Mouse (Mus musculus): Measurements from ENCODE around the gene Zc3h10.
"Not testable (repeated sequence)": the region's sequence is repeated elsewhere in the genome, so short reads cannot be mapped to it uniquely, and the experiment has no call there.

The Zc3h10 gene

GRCm38 (mm10) chr10:128497134-128497737 is 50.3 kb downstream of the Zc3h10 start:
- DNase-seq (ENCODE audit: low spot score), result no peak

- DNase-seq (ENCODE audit: low spot score), result no peak
Measured at GRCm38 (mm10) chr10:128496509-128497077, 51.0 kb downstream of the Zc3h10 start.

GRCm38 (mm10) chr10:128495903-128496302 is 51.7 kb downstream of the Zc3h10 start:
- DNase-seq (ENCODE audit: low spot score), result no peak

- DNase-seq (ENCODE audit: low spot score), result no peak
Measured at GRCm38 (mm10) chr10:128495270-128495669, 52.3 kb downstream of the Zc3h10 start.

GRCm38 (mm10) chr10:128494667-128495245 is 52.8 kb downstream of the Zc3h10 start:
- DNase-seq (ENCODE audit: low spot score), result peak; percentile 71

GRCm38 (mm10) chr10:128493695-128494666 is 53.6 kb downstream of the Zc3h10 start, which contains the start of gene Myl6:
TSS of gene Myl6 (minus strand) at chr10:128494145.
- peak; percentile 100 for DNase-seq (ENCODE audit: low spot score)

- DNase-seq (ENCODE audit: low spot score), result no peak
Measured at GRCm38 (mm10) chr10:128493319-128493694, 54.3 kb downstream of the Zc3h10 start.

GRCm38 (mm10) chr10:128492633-128493311 is 54.8 kb downstream of the Zc3h10 start:
- DNase-seq (ENCODE audit: low spot score), result peak; percentile 83

GRCm38 (mm10) chr10:128492051-128492450 is 55.5 kb downstream of the Zc3h10 start:
- DNase-seq (ENCODE audit: low spot score), result not testable (repeated sequence)

Measured in MN1 (cell line).